Mouse (Mus musculus): ENCODE data around the gene Cd59a. TPM values are rescaled to one million over a fixed set of nuclear protein-coding genes. Genes with fewer than 3 reads are reported as not detected.
A peak's percentile ranks its signal among the peaks of the same experiment; 100 is the strongest.
"Not testable (repeated sequence)": the region's sequence is repeated elsewhere in the genome, so short reads cannot be mapped to it uniquely, and the experiment has no call there.

The Cd59a gene
- total and polyA plus RNA-seq, 3 experiments, result 40.1 to 53.9 (median 48.9) TPM

- Histone ChIP-seq H3K79me2 (replicated peaks; ENCODE audit: control insufficient read depth, insufficient read depth, low read length) (no peaks in the 10 kb centered on the region; the same call in 1 of the 2 replicates), H3K27ac (no peak overlapping the region), H3K27me3 (ENCODE audit: control insufficient read depth, insufficient read depth, low read length) (no peaks in the 10 kb centered on the region), H3K36me3 (ENCODE audit: control insufficient read depth, insufficient read depth, low read length) (peaks cover 2% of the 10 kb centered on the region), H3K9ac (ENCODE audit: low read depth, low read length) (no peak overlapping the region), H3K4me3 (no peak overlapping the region), H3K4me1 (ENCODE audit: control insufficient read depth, insufficient read depth, low read length) (peaks cover 3% of the 10 kb centered on the region; the same call in 1 of the 2 replicates)
- no peak for DNase-seq
- TF ChIP-seq POLR2A (IDR thresholded peaks at IDR 0.05; ENCODE audit: insufficient read depth, low read depth, low read length) (no peak), CTCF (IDR thresholded peaks at IDR 0.05) (no peak), EP300 (IDR thresholded peaks at IDR 0.05; ENCODE audit: insufficient read depth, low read depth, low read length) (no peak)
- WGBS, result 67% methylated on average over 4 of the region's 4 CpGs
- intact Hi-C loops (cut with DNase I), result no loop called here
These were observed 14.4 kb downstream of the Cd59a start for GRCm38 (mm10) chr2:104110031-104110430.

GRCm38 (mm10) chr2:104111170-104111797 is 15.7 kb downstream of the Cd59a start:
- DNase-seq; intact Hi-C loops (cut with DNase I): not testable (repeated sequence)
- no CpG with 5 or more reads among the region's 1 CpGs for WGBS

GRCm38 (mm10) chr2:104113563-104113962 is 18.0 kb downstream of the Cd59a start:
- intact Hi-C loops (cut with DNase I); DNase-seq; H3K36me3 ChIP-seq (ENCODE audit: control insufficient read depth, insufficient read depth, low read length): not testable (repeated sequence)

More at GRCm38 (mm10) chr2:104111170-104111797, 15.7 kb downstream of the Cd59a start:
- not testable (repeated sequence) for H3K27ac ChIP-seq; H3K27me3 ChIP-seq (ENCODE audit: control insufficient read depth, insufficient read depth, low read length); H3K36me3 ChIP-seq (ENCODE audit: control insufficient read depth, insufficient read depth, low read length); H3K9ac ChIP-seq (ENCODE audit: low read depth, low read length); H3K4me1 ChIP-seq (ENCODE audit: control insufficient read depth, insufficient read depth, low read length); H3K4me3 ChIP-seq; H3K79me2 ChIP-seq (replicated peaks; ENCODE audit: control insufficient read depth, insufficient read depth, low read length)

GRCm38 (mm10) chr2:104114898-104115297 is 19.3 kb downstream of the Cd59a start:
- no peak overlapping the region for H3K27ac ChIP-seq
- no peaks in the 10 kb centered on the region; the same call in none of the 2 replicates for H3K36me3 ChIP-seq (ENCODE audit: control insufficient read depth, insufficient read depth, low read length)
- DNase-seq, result no peak
- no peaks in the 10 kb centered on the region for H3K27me3 ChIP-seq (ENCODE audit: control insufficient read depth, insufficient read depth, low read length)
- no peaks in the 10 kb centered on the region for H3K4me1 ChIP-seq (ENCODE audit: control insufficient read depth, insufficient read depth, low read length)
- WGBS, result 68% methylated on average over 3 of the region's 3 CpGs
- TF ChIP-seq EP300 (IDR thresholded peaks at IDR 0.05; ENCODE audit: insufficient read depth, low read depth, low read length) (no peak), POLR2A (IDR thresholded peaks at IDR 0.05; ENCODE audit: insufficient read depth, low read depth, low read length) (no peak), CTCF (IDR thresholded peaks at IDR 0.05) (no peak)
- intact Hi-C loops (cut with DNase I), result no loop called here
- H3K4me3 ChIP-seq, result no peak overlapping the region
- no peak overlapping the region for H3K9ac ChIP-seq (ENCODE audit: low read depth, low read length)
- H3K79me2 ChIP-seq (replicated peaks; ENCODE audit: control insufficient read depth, insufficient read depth, low read length), result no peaks in the 10 kb centered on the region

More at GRCm38 (mm10) chr2:104113563-104113962, 18.0 kb downstream of the Cd59a start:
- H3K79me2 ChIP-seq (replicated peaks; ENCODE audit: control insufficient read depth, insufficient read depth, low read length); H3K4me3 ChIP-seq; H3K9ac ChIP-seq (ENCODE audit: low read depth, low read length); H3K27me3 ChIP-seq (ENCODE audit: control insufficient read depth, insufficient read depth, low read length); H3K27ac ChIP-seq; H3K4me1 ChIP-seq (ENCODE audit: control insufficient read depth, insufficient read depth, low read length): not testable (repeated sequence)

- DNase-seq; H3K9ac ChIP-seq (ENCODE audit: low read depth, low read length); H3K36me3 ChIP-seq (ENCODE audit: control insufficient read depth, insufficient read depth, low read length); H3K79me2 ChIP-seq (replicated peaks; ENCODE audit: control insufficient read depth, insufficient read depth, low read length); intact Hi-C loops (cut with DNase I); H3K4me1 ChIP-seq (ENCODE audit: control insufficient read depth, insufficient read depth, low read length); H3K27ac ChIP-seq; H3K4me3 ChIP-seq; H3K27me3 ChIP-seq (ENCODE audit: control insufficient read depth, insufficient read depth, low read length): not testable (repeated sequence)
These were observed 21.6 kb downstream of the Cd59a start for GRCm38 (mm10) chr2:104117173-104117572.

GRCm38 (mm10) chr2:104119097-104119496 is 23.5 kb downstream of the Cd59a start:
- H3K4me1 ChIP-seq (ENCODE audit: control insufficient read depth, insufficient read depth, low read length), result peaks cover 7% of the 10 kb centered on the region
- no peaks in the 10 kb centered on the region for H3K79me2 ChIP-seq (replicated peaks; ENCODE audit: control insufficient read depth, insufficient read depth, low read length)
- peaks cover 6% of the 10 kb centered on the region; the same call in 1 of the 2 replicates for H3K36me3 ChIP-seq (ENCODE audit: control insufficient read depth, insufficient read depth, low read length)
- 90% methylated on average over 1 of the region's 1 CpGs for WGBS
- no peak for TF ChIP-seq POLR2A (IDR thresholded peaks at IDR 0.05; ENCODE audit: insufficient read depth, low read depth, low read length)
- no peak for TF ChIP-seq CTCF (IDR thresholded peaks at IDR 0.05)
- no peak for TF ChIP-seq EP300 (IDR thresholded peaks at IDR 0.05; ENCODE audit: insufficient read depth, low read depth, low read length)
- DNase-seq, result no peak
- intact Hi-C loops (cut with DNase I), result no loop called here
- H3K9ac ChIP-seq (ENCODE audit: low read depth, low read length), result no peak overlapping the region
- peak overlapping the region; percentile 82 for H3K27ac ChIP-seq
- H3K4me3 ChIP-seq, result no peak overlapping the region
- no peaks in the 10 kb centered on the region for H3K27me3 ChIP-seq (ENCODE audit: control insufficient read depth, insufficient read depth, low read length)
